Mouse (Mus musculus) cortical plate, adult 2 months (tissue): Measurements from ENCODE around the gene Eaf1.

Experiments used
- CTCF ChIP-seq: fragments of 200-500 bp; IDR thresholded peaks from 2 replicates; pipeline ENCODE4 v1.5.1; 2011; ENCODE audit warnings: mild to moderate bottlenecking, control low read depth, low read length; ENCODE audit not compliant: insufficient read depth; ENCODE audit errors: extremely low read depth
- POLR2A ChIP-seq: fragments of 200-500 bp; IDR thresholded peaks from 2 replicates; pipeline ENCODE4 v1.6.1; 2011; ENCODE audit warnings: mild to moderate bottlenecking, low read length, control low read depth; ENCODE audit not compliant: insufficient read depth; ENCODE audit errors: extremely low read depth

DNA sequence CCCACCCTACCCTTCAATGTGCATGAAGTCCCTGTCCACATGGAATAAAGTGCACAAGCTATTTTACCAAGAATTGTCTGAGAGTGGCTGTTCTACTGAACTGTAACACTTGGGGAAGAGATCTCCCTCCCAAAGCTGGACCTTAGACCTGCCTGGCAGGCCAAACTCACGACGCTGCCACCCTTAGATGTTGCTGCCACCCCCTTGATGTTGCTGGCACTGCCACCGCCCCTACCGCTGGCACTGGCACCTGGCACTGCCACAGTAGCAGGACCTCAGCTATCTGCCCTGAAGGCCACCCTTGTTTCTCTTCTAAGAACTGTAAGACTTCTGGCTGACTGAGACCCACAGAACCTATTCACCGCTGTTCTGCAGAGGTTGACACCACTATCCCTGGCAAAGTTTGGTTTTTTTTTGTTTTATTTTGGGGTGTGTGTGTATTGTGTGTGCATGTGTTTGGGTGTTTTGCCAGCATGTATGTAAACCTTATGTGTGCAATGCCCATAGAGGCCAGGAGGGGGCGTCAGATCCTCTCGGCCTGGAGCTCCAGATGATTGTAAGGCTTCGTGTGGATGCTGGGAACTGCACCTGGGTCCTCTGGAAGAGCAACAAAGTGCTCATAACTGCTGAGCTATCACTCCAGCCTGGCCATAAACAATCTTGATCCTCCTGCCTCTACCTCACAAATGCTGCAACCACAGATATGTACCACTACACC, 39.2 kb upstream of the Eaf1 start:
- no peak for TF ChIP-seq POLR2A
- no peak for TF ChIP-seq CTCF
